Mouse (Mus musculus): ENCODE data around the gene Cacna1d.

DNA sequence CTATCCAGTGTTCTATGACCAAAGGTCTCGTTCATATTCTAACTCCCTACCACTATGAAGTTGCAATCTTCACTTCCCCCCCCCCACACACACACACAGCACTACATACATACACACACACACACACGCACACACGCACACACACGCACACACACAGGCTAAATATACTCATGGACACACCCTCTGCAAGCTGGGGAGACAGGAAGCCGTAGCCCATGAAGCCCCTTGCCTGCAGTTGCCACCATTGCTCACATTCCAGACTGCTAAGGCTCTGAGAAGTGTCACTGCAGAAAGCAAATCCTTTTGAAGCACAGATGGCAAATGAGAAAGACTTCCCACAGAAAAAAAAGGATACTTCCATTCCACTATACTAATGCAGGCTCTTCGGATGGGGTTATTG is 141.0 kb downstream of the Cacna1d start:
- no peak for TF ChIP-seq CTCF (IDR thresholded peaks at IDR 0.05; ENCODE audit: low read depth)
- TF ChIP-seq EP300 (optimal IDR thresholded peaks at IDR 0.05), result no peak

All from stomach, postnatal 0 days (tissue).